Mouse (Mus musculus) spleen, adult 12 weeks (tissue): ENCODE data around the gene Oas1h.
"Not testable (repeated sequence)": the region's sequence is repeated elsewhere in the genome, so short reads cannot be mapped to it uniquely, and the experiment has no call there.

ENCODE experiments used
- DNase-seq: peaks from one replicate; pipeline ENCODE4 v3.0.0; 2022; ENCODE audit warnings: low spot score

The Oas1h gene

GRCm38 (mm10) chr5:120881681-120882080, 20.5 kb downstream of the Oas1h start:
- not testable (repeated sequence) for DNase-seq

DNA sequence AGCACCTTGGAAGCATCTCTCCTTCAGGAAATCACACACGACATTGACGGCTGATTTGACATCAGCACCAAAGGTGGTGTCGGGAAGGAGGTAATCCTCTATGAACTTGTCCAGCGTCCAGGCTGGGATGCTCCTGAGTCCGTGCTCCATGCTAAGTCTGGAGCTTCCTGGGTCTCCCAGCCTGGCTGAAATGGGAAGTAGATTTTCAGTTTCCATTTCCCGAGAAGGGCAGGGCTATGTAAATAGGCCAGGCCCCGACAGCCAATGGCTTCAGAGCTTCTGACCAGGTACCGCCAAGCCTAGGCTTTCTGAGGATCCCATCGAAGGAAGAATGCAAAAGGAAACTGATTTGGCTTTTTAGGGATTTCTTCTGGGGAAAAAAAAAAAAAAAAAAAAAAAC, 26.2 kb downstream of the Oas1h start, which contains the start of gene Oas1g:
Gene Oas1g (minus strand): TSS at position 201 of the 400 bp plus-strand sequence.
- DNase-seq: not testable (repeated sequence)

GRCm38 (mm10) chr5:120887831-120888230, 26.6 kb downstream of the Oas1h start:
- DNase-seq: no peak

- not testable (repeated sequence) for DNase-seq
Measured at GRCm38 (mm10) chr5:120888294-120888815, 27.1 kb downstream of the Oas1h start.

GRCm38 (mm10) chr5:120890026-120890425, 28.8 kb downstream of the Oas1h start:
- no peak for DNase-seq

- DNase-seq: no peak
Measured at GRCm38 (mm10) chr5:120890991-120891390, 29.8 kb downstream of the Oas1h start.

DNA sequence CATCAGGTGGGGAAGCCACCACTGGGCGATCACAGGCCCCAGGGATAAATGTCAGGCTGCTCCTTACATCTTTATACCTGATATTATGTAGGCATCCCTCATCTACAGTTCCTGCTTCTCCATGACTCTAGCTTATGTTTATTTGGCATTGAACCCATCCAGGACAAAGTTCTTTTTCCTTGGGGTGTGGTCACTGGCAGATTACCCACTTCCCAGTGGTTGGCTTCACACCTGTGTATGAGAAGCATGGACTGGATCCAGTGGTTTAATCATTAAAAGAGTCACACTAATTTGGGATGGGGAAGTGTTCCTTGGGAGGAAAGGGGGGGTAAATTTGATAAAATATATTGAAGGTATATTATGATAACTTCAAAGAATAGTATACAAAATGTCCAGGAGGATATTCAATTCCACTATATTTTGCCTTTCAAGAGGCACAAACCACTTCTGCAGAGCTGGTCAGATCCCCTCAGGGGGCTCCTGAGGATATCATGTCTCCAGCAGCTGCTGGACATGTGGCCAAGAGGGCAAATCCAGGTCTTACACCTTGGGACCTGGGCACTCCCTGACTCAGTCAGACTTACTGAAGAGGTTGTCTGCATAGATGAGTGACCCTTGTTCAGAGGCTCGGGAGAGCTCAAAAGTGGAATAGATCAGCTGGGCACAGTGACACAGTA, 30.5 kb downstream of the Oas1h start:
- not testable (repeated sequence) for DNase-seq

DNA sequence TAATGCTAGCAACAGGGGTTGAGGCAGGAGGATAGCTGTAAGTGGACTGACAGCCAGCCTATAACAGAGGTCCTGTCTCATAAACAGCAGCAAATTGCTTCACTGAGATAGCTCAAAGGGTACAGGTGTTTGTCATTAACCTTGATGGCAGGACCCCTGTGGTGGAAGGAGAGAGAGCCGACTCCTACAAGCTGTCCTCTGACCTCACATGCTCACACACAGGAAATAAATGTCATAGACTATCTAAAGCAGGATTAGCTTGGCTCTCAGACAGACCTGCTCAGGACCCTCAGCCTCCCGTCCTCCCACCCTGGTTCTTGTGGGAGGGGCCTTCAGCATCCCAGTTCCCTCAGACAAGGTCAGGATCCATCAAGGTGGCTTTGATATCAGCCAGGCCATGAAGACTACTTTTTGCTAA, 31.0 kb downstream of the Oas1h start:
- DNase-seq: no peak

DNA sequence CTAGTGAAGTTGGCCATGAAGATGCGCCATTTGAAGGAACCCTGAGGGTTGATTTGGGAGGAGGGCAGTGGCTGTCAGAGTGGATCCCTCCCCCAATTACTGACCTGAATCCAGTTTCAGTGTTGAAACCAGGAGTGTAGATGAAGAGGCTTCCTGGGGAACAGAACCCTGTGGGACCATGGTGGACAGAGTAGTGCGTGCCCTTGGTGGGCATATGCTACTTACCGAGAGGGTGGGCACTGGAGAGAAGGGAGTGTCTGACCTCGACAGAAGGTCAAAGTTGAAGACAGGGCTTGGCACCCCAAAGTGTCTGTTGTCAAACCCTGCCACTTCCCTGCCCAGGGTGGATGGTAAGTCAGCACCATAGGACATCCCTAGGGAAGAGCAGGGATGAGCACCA, 32.6 kb downstream of the Oas1h start:
- DNase-seq: not testable (repeated sequence)

DNA sequence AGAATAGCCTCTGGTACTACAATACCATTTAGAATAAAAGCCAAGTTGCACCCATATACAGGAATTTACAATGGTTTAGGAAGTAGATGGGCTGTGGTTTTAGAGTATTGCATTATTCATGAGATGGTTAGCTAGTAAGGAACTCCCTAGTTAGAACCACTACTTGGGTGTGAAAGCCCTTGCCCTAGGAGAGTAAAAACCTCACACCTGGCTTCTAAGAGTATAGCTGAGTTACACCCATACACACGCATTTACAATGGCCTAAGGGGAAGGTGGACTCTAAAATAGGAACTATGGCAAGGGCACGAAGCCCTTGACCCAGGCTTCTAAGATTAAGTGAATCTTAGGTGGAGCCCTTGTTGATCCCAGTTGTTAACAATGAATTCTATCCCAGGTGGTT, 33.5 kb downstream of the Oas1h start:
- not testable (repeated sequence) for DNase-seq

GRCm38 (mm10) chr5:120895231-120895900, 34.1 kb downstream of the Oas1h start:
- no peak for DNase-seq

DNA sequence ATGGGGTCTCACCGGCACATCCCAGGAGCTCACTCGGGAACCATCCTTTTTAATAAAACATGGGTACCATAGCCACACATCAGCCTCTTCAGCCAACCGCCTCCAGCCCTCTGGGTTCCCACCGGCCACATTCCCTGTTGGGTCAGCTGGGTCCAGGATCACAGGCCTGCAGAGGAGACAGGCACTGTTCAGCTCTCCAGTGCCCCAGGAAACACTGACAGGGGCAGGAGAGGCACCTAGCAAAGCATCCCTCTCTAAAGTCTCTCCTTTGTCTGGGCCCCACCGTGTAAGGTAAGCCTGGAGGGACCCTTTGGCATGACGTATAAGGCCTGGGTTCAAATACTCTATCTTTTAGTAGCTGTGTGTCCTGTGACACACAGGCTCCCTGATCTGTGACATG, 37.1 kb downstream of the Oas1h start:
- no peak for DNase-seq

GRCm38 (mm10) chr5:120898726-120899125, 37.5 kb downstream of the Oas1h start:
- no peak for DNase-seq

- DNase-seq: no peak
Measured at GRCm38 (mm10) chr5:120900666-120901065, 39.4 kb downstream of the Oas1h start.

GRCm38 (mm10) chr5:120902056-120902455, 40.8 kb downstream of the Oas1h start:
- no peak for DNase-seq

DNA sequence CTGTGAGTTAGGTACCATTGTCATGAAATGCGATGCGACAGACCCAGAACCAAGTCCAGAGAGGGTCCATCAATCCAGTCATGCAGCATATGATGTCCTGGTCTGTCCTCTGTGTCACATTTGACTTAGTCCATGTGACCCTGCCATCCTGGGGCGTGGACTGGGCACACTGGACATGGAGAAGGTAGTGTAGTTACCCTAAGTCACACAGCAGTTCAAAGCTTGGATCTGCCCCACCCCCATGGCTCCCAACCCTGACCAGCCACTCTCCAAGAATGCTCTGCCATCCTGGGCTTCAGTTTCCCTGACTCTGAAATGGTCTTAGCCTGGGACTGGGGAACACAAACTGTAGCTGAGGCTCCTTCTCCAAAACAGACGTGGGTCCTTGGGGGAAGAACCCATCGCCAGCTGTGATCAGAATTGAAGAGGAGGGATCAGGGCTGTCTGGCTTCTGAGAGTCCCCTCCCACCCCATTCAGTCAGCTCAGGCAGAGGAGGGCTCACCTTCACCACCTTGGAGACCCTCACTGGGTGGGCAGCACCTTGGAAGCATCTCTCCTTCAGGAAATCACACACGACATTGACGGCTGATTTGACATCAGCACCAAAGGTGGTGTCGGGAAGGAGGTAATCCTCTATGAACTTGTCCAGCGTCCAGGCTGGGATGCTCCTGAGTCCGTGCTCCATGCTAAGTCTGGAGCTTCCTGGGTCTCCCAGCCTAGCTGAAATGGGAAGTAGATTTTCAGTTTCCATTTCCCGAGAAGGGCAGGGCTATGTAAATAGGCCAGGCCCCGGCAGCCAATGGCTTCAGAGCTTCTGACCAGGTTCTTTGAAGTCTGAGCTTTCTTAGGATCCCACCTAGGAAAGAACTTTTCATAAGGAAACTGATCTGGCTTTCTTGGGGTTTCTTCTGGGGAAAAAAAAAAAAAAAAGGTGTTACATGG, 45.8 kb downstream of the Oas1h start, which contains the start of gene Oas1a:
Gene Oas1a (minus strand): TSS at position 731 of the 943 bp plus-strand sequence.
- not testable (repeated sequence) for DNase-seq

- DNase-seq: no peak
Measured at GRCm38 (mm10) chr5:120908196-120908920, 47.1 kb downstream of the Oas1h start.

DNA sequence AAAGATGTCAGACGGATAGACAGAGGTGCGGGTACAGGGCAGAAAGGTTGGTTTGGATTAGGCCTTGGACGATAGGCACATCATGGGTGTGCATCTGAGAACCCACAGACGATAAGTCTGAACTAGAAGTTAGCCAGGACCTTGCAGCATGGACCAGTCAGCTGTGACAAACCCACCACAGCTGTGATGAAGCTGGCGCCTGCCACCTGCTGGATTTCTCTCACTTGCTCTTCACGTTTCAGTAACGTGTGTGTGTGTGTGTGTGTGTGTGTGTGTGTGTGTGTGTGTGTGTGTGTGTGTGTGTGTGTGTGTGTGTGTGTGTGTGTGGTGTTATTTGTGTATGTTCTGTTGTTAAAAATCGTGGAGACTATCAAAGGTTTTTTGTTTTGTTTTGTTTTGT, 53.0 kb downstream of the Oas1h start, which contains the start of gene Oas1d:
Gene Oas1d (plus strand): TSS at position 333 of the 400 bp plus-strand sequence.
- not testable (repeated sequence) for DNase-seq

- not testable (repeated sequence) for DNase-seq
Measured at GRCm38 (mm10) chr5:120919156-120919935, 58.1 kb downstream of the Oas1h start.

DNA sequence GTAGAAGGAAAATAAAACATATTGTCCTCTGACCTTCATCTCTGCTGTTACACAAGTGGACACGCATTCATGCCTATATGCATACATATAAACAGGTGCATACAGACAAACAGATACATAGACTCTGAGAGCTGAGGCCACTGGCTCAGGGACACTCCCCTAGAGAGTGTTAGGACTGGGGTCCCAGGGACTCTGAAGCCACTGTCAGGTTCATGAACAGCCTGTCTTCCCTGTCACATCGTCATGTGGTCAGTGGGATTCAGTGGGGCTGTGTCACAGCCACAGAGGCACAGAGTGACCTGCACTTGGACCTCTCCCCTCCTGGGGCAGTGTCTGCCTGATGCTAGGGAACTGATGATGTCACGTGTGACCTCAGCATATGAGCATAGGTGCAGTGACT, 59.1 kb downstream of the Oas1h start:
- DNase-seq: no peak
